Mouse (Mus musculus): Measurements from ENCODE around the gene Numa1. TPM values are rescaled to one million over a fixed set of nuclear protein-coding genes. Genes with fewer than 3 reads are reported as not detected.
"Not testable (repeated sequence)": the region's sequence is repeated elsewhere in the genome, so short reads cannot be mapped to it uniquely, and the experiment has no call there.

Gene Numa1
- total RNA-seq, 1 experiment: 91.0 TPM

- peaks cover 6 to 12% of the 10 kb centered on the region in 2 experiments; a peak in 3 of 4 replicates for H3K4me1 ChIP-seq (ENCODE audit: control insufficient read depth in 2 of 2, insufficient read depth in 2 of 2, low read length in 2 of 2, poor library complexity in 1 of 2)
- in situ Hi-C loops (cut with MboI; ENCODE audit: low sequenced_read_pairs in 2 of 2, unreplicated experiment in 2 of 2): no loop called here
- no peak overlapping the region for H3K27ac ChIP-seq (ENCODE audit: insufficient read depth, low read depth, low read length, poor library complexity, severe bottlenecking)
- H3K36me3 ChIP-seq (ENCODE audit: control insufficient read depth, insufficient read depth, low read length, poor library complexity, severe bottlenecking): peaks cover 34% of the 10 kb centered on the region
- H3K4me3 ChIP-seq (ENCODE audit: insufficient read depth in 1 of 2, low read depth in 1 of 2, low read length in 2 of 2, poor library complexity in 1 of 2, severe bottlenecking in 1 of 2): no peak overlapping the region
- no peaks in the 10 kb centered on the region for H3K9me3 ChIP-seq (ENCODE audit: control insufficient read depth, insufficient read depth, low read depth, low read length)
- TF ChIP-seq MAFK (IDR thresholded peaks at IDR 0.05; ENCODE audit: insufficient read depth, low read depth, low read length): no peak
- TF ChIP-seq HCFC1 (IDR thresholded peaks at IDR 0.05; ENCODE audit: borderline replicate concordance, insufficient read depth, low read length): no peak
- no peak for TF ChIP-seq ZNF384 (IDR thresholded peaks at IDR 0.05; ENCODE audit: low read depth, low read length)
- TF ChIP-seq ZC3H11A (IDR thresholded peaks at IDR 0.05; ENCODE audit: borderline replicate concordance, low read depth, low read length): no peak
- TF ChIP-seq CHD2 (IDR thresholded peaks at IDR 0.05; ENCODE audit: low read depth, low read length): no peak
- no peak for DNase-seq (ENCODE audit: low read depth, low spot score)
- H3K9ac ChIP-seq (ENCODE audit: insufficient read depth, low read depth, low read length, poor library complexity, severe bottlenecking): no peak overlapping the region
Measured at GRCm38 (mm10) chr7:101910138-101910537, 23.8 kb upstream of the Numa1 start.

- Histone ChIP-seq H3K4me1 (ENCODE audit: control insufficient read depth in 2 of 2, insufficient read depth in 2 of 2, low read length in 2 of 2, poor library complexity in 1 of 2) (peaks cover under 1 to 7% of the 10 kb centered on the region in 2 experiments; a peak in 3 of 4 replicates), H3K27ac (ENCODE audit: insufficient read depth, low read depth, low read length, poor library complexity, severe bottlenecking) (no peak overlapping the region), H3K36me3 (ENCODE audit: control insufficient read depth, insufficient read depth, low read length, poor library complexity, severe bottlenecking) (peaks cover 34% of the 10 kb centered on the region), H3K9me3 (ENCODE audit: control insufficient read depth, insufficient read depth, low read depth, low read length) (no peaks in the 10 kb centered on the region), H3K4me3 (ENCODE audit: insufficient read depth in 1 of 2, low read depth in 1 of 2, low read length in 2 of 2, poor library complexity in 1 of 2, severe bottlenecking in 1 of 2) (no peak overlapping the region), H3K9ac (ENCODE audit: insufficient read depth, low read depth, low read length, poor library complexity, severe bottlenecking) (no peak overlapping the region)
- in situ Hi-C loops (cut with MboI; ENCODE audit: low sequenced_read_pairs in 2 of 2, unreplicated experiment in 2 of 2): no loop called here
- TF ChIP-seq ZC3H11A (IDR thresholded peaks at IDR 0.05; ENCODE audit: borderline replicate concordance, low read depth, low read length) (no peak), CHD2 (IDR thresholded peaks at IDR 0.05; ENCODE audit: low read depth, low read length) (no peak), MAFK (IDR thresholded peaks at IDR 0.05; ENCODE audit: insufficient read depth, low read depth, low read length) (no peak), ZNF384 (IDR thresholded peaks at IDR 0.05; ENCODE audit: low read depth, low read length) (no peak), HCFC1 (IDR thresholded peaks at IDR 0.05; ENCODE audit: borderline replicate concordance, insufficient read depth, low read length) (no peak)
- no peak for DNase-seq (ENCODE audit: low read depth, low spot score)
Measured at GRCm38 (mm10) chr7:101911982-101912381, 21.9 kb upstream of the Numa1 start.

- Histone ChIP-seq H3K4me3 (ENCODE audit: insufficient read depth in 1 of 2, low read depth in 1 of 2, low read length in 2 of 2, poor library complexity in 1 of 2, severe bottlenecking in 1 of 2) (no peak overlapping the region), H3K27ac (ENCODE audit: insufficient read depth, low read depth, low read length, poor library complexity, severe bottlenecking) (no peak overlapping the region), H3K36me3 (ENCODE audit: control insufficient read depth, insufficient read depth, low read length, poor library complexity, severe bottlenecking) (peaks cover 3% of the 10 kb centered on the region; the same call in 1 of the 2 replicates), H3K9me3 (ENCODE audit: control insufficient read depth, insufficient read depth, low read depth, low read length) (no peaks in the 10 kb centered on the region), H3K4me1 (ENCODE audit: control insufficient read depth in 2 of 2, insufficient read depth in 2 of 2, low read length in 2 of 2, poor library complexity in 1 of 2) (no peaks in the 10 kb centered on the region), H3K9ac (ENCODE audit: insufficient read depth, low read depth, low read length, poor library complexity, severe bottlenecking) (no peak overlapping the region)
- in situ Hi-C loops (cut with MboI; ENCODE audit: low sequenced_read_pairs in 2 of 2, unreplicated experiment in 2 of 2): no loop called here
- TF ChIP-seq ZC3H11A (IDR thresholded peaks at IDR 0.05; ENCODE audit: borderline replicate concordance, low read depth, low read length) (0 out of 2 replicates have a peak, but pooled peaks have one; percentile 31), CHD2 (IDR thresholded peaks at IDR 0.05; ENCODE audit: low read depth, low read length) (no peak), ZNF384 (IDR thresholded peaks at IDR 0.05; ENCODE audit: low read depth, low read length) (no peak), HCFC1 (IDR thresholded peaks at IDR 0.05; ENCODE audit: borderline replicate concordance, insufficient read depth, low read length) (no peak), MAFK (IDR thresholded peaks at IDR 0.05; ENCODE audit: insufficient read depth, low read depth, low read length) (no peak)
- DNase-seq (ENCODE audit: low read depth, low spot score): peak; percentile 63
Measured at GRCm38 (mm10) chr7:101918071-101918470, 15.8 kb upstream of the Numa1 start.

- not testable (repeated sequence) for DNase-seq (ENCODE audit: low read depth, low spot score); H3K4me3 ChIP-seq (ENCODE audit: insufficient read depth in 1 of 2, low read depth in 1 of 2, low read length in 2 of 2, poor library complexity in 1 of 2, severe bottlenecking in 1 of 2); H3K27ac ChIP-seq (ENCODE audit: insufficient read depth, low read depth, low read length, poor library complexity, severe bottlenecking); H3K9me3 ChIP-seq (ENCODE audit: control insufficient read depth, insufficient read depth, low read depth, low read length); H3K4me1 ChIP-seq (ENCODE audit: control insufficient read depth in 2 of 2, insufficient read depth in 2 of 2, low read length in 2 of 2, poor library complexity in 1 of 2); H3K36me3 ChIP-seq (ENCODE audit: control insufficient read depth, insufficient read depth, low read length, poor library complexity, severe bottlenecking); H3K9ac ChIP-seq (ENCODE audit: insufficient read depth, low read depth, low read length, poor library complexity, severe bottlenecking)
- in situ Hi-C loops (cut with MboI; ENCODE audit: low sequenced_read_pairs in 2 of 2, unreplicated experiment in 2 of 2): loop anchor here in 1 of 2 experiments (10.0 kb wide), 1 partner anchor 149 kb away; no protein-coding TSS in a partner anchor
Measured at GRCm38 (mm10) chr7:101925892-101926291, 8.0 kb upstream of the Numa1 start.

- TF ChIP-seq ZC3H11A (IDR thresholded peaks at IDR 0.05; ENCODE audit: borderline replicate concordance, low read depth, low read length) (no peak), HCFC1 (IDR thresholded peaks at IDR 0.05; ENCODE audit: borderline replicate concordance, insufficient read depth, low read length) (no peak), MAFK (IDR thresholded peaks at IDR 0.05; ENCODE audit: insufficient read depth, low read depth, low read length) (no peak), ZNF384 (IDR thresholded peaks at IDR 0.05; ENCODE audit: low read depth, low read length) (no peak), CHD2 (IDR thresholded peaks at IDR 0.05; ENCODE audit: low read depth, low read length) (no peak)
- Histone ChIP-seq H3K4me3 (ENCODE audit: insufficient read depth in 1 of 2, low read depth in 1 of 2, low read length in 2 of 2, poor library complexity in 1 of 2, severe bottlenecking in 1 of 2) (no peak overlapping the region), H3K9me3 (ENCODE audit: control insufficient read depth, insufficient read depth, low read depth, low read length) (no peaks in the 10 kb centered on the region), H3K9ac (ENCODE audit: insufficient read depth, low read depth, low read length, poor library complexity, severe bottlenecking) (no peak overlapping the region), H3K27ac (ENCODE audit: insufficient read depth, low read depth, low read length, poor library complexity, severe bottlenecking) (no peak overlapping the region), H3K36me3 (ENCODE audit: control insufficient read depth, insufficient read depth, low read length, poor library complexity, severe bottlenecking) (no peaks in the 10 kb centered on the region), H3K4me1 (ENCODE audit: control insufficient read depth in 2 of 2, insufficient read depth in 2 of 2, low read length in 2 of 2, poor library complexity in 1 of 2) (no peaks in the 10 kb centered on the region)
- in situ Hi-C loops (cut with MboI; ENCODE audit: low sequenced_read_pairs in 2 of 2, unreplicated experiment in 2 of 2): loop anchor here in 1 of 2 experiments (10.0 kb wide), 1 partner anchor 147 kb away; no protein-coding TSS in a partner anchor
- DNase-seq (ENCODE audit: low read depth, low spot score): no peak
Measured at GRCm38 (mm10) chr7:101928093-101928492, 5.8 kb upstream of the Numa1 start.
